Mouse (Mus musculus) kidney, postnatal 4 days (tissue): ENCODE measurements around the gene AL607142.1.

Experiments
- DNase-seq, 2 experiments: peaks; one replicate each; pipeline ENCODE4 v3.0.0; 2021; ENCODE audit warnings: mixed read lengths in 2 of 2

The AL607142.1 gene

GRCm38 (mm10) chr4:120058157-120058556, 6.6 kb upstream of the AL607142.1 start:
- no peak for DNase-seq

- no peak for DNase-seq
Measured at GRCm38 (mm10) chr4:120058794-120059193, 6.0 kb upstream of the AL607142.1 start.

GRCm38 (mm10) chr4:120061727-120062126, 3.1 kb upstream of the AL607142.1 start:
- no peak for DNase-seq

GRCm38 (mm10) chr4:120062198-120062597, 2.6 kb upstream of the AL607142.1 start:
- no peak for DNase-seq

- no peak for DNase-seq
Measured at GRCm38 (mm10) chr4:120062754-120063153, 2.0 kb upstream of the AL607142.1 start.

GRCm38 (mm10) chr4:120063353-120064124, 1.3 kb upstream of the AL607142.1 start:
- DNase-seq, result no peak

- DNase-seq, result peak; percentile 35 to 39
Measured at GRCm38 (mm10) chr4:120066841-120067591, 2.2 kb downstream of the AL607142.1 start.

- DNase-seq, result no peak
Measured at GRCm38 (mm10) chr4:120067592-120068235, 2.9 kb downstream of the AL607142.1 start.

- DNase-seq, result no peak
Measured at GRCm38 (mm10) chr4:120068883-120069581, 4.2 kb downstream of the AL607142.1 start.

GRCm38 (mm10) chr4:120069582-120069980, 4.8 kb downstream of the AL607142.1 start:
- no peak for DNase-seq

- DNase-seq, result no peak
Measured at GRCm38 (mm10) chr4:120071411-120071810, 6.6 kb downstream of the AL607142.1 start.

GRCm38 (mm10) chr4:120071842-120072507, 7.2 kb downstream of the AL607142.1 start:
- no peak for DNase-seq

GRCm38 (mm10) chr4:120074061-120074460, 9.3 kb downstream of the AL607142.1 start:
- DNase-seq, result no peak

- DNase-seq, result no peak
Measured at GRCm38 (mm10) chr4:120077322-120077721, 12.5 kb downstream of the AL607142.1 start.

- no peak for DNase-seq
Measured at GRCm38 (mm10) chr4:120082527-120082926, 17.7 kb downstream of the AL607142.1 start.

GRCm38 (mm10) chr4:120083700-120084099, 18.9 kb downstream of the AL607142.1 start:
- DNase-seq, result no peak

- no peak for DNase-seq
Measured at GRCm38 (mm10) chr4:120089536-120089935, 24.7 kb downstream of the AL607142.1 start.

GRCm38 (mm10) chr4:120091997-120092783, 27.4 kb downstream of the AL607142.1 start:
- DNase-seq, result no peak

GRCm38 (mm10) chr4:120096935-120097334, 32.1 kb downstream of the AL607142.1 start:
- DNase-seq, result no peak

GRCm38 (mm10) chr4:120101186-120101585, 36.4 kb downstream of the AL607142.1 start:
- no peak for DNase-seq

- peak; percentile 81 to 83 for DNase-seq
Measured at GRCm38 (mm10) chr4:120104599-120104998, 39.8 kb downstream of the AL607142.1 start.
